Mouse (Mus musculus) C2C12 (cell line): ENCODE results near the gene Mapkapk3. TPM values are rescaled to one million over a fixed set of nuclear protein-coding genes. Genes with fewer than 3 reads are reported as not detected.

Experiments
- H3K27me3 ChIP-seq: one replicate; pipeline ENCODE4 v1.6.1; 2011; ENCODE audit not compliant: control insufficient read depth, insufficient read depth, insufficient read length
- H3K36me3 ChIP-seq: one replicate; pipeline ENCODE4 v1.6.1; 2011; ENCODE audit not compliant: control insufficient read depth, insufficient read depth
- H3K4me3 ChIP-seq: one replicate; pipeline ENCODE4 v1.5.1; 2011; ENCODE audit warnings: mild to moderate bottlenecking, control low read depth; ENCODE audit not compliant: poor library complexity, insufficient read depth, severe bottlenecking
- H3K79me2 ChIP-seq: one replicate; pipeline ENCODE4 v1.6.1; 2011; ENCODE audit not compliant: control insufficient read depth, insufficient read depth
- H3K79me3 ChIP-seq: one replicate; pipeline ENCODE4 v1.6.1; 2011; ENCODE audit warnings: low read depth, control low read depth
- H3ac ChIP-seq: one replicate; pipeline ENCODE3; 2011; ENCODE audit warnings: low read depth; ENCODE audit not compliant: control insufficient read depth, insufficient read length
- CEBPB ChIP-seq: IDR thresholded peaks from one replicate; pipeline ENCODE4 v1.6.1; 2011; ENCODE audit warnings: low read depth, mild to moderate bottlenecking, control low read depth, moderate library complexity
- CTCF ChIP-seq: IDR thresholded peaks from one replicate; pipeline ENCODE4 v1.5.1; 2011; ENCODE audit not compliant: control insufficient read depth, insufficient read depth, insufficient read length
- FOSL1 ChIP-seq: IDR thresholded peaks from one replicate; pipeline ENCODE4 v1.8.0; 2011; ENCODE audit warnings: mild to moderate bottlenecking, low read length; ENCODE audit not compliant: poor library complexity, insufficient read depth, severe bottlenecking
- MAX ChIP-seq: IDR thresholded peaks from one replicate; pipeline ENCODE4 v1.6.1; 2011; ENCODE audit warnings: mild to moderate bottlenecking, control low read depth
- MYOD1 ChIP-seq: IDR thresholded peaks from one replicate; pipeline ENCODE4 v1.6.1; 2011; ENCODE audit warnings: low read depth; ENCODE audit not compliant: control insufficient read depth, insufficient read length
- MYOG ChIP-seq: IDR thresholded peaks from one replicate; pipeline ENCODE4 v1.6.1; 2011; ENCODE audit not compliant: control insufficient read depth, insufficient read length; ENCODE audit errors: extremely low read depth
- USF1 ChIP-seq: IDR thresholded peaks from one replicate; pipeline ENCODE4 v1.6.1; 2011; ENCODE audit warnings: low read depth, mild to moderate bottlenecking, control low read depth, moderate library complexity
- polyA plus RNA-seq: library from polyadenylated mRNA; unstranded; fragments of >200 nt; fragmentation: generic; extraction: Trizol; gene quantifications from one replicate; pipeline ENCODE4 v1.2.1, GENCODE M21; 2012; ENCODE audit warnings: missing spikeins

Mapkapk3 gene
- polyA plus RNA-seq, 1 experiment: 5.3 TPM

DNA sequence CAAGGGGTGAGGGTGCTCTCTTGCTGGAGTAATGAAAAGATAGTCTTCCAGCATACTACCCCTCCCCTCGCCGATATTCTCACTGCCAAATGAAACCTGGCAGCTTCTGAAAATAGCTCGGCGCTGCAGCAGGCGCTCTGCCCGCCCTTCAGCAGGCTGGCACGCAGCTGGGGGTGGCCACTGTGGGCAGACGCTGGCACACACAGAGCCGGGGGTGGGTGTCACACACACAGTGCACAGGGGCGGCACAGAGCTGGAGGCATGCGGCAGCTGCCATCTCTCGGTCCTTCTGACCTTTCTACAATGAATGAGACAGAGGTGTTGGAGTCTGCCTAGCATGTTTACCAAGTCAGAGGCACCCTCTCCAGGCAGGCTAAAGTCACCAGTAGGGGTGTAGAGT lies 35.2 kb downstream of the Mapkapk3 start:
- Histone ChIP-seq H3K36me3 (no peaks in the 10 kb centered on the region), H3K79me2 (no peaks in the 10 kb centered on the region), H3K27me3 (no peaks in the 10 kb centered on the region), H3ac (no peak overlapping the region), H3K4me3 (no peak overlapping the region), H3K79me3 (no peaks in the 10 kb centered on the region)
- TF ChIP-seq FOSL1: no peak
- no peak for TF ChIP-seq USF1
- TF ChIP-seq MYOD1: no peak
- TF ChIP-seq CTCF: no peak
- TF ChIP-seq MYOG: no peak
- TF ChIP-seq CEBPB: no peak
- TF ChIP-seq MAX: no peak

DNA sequence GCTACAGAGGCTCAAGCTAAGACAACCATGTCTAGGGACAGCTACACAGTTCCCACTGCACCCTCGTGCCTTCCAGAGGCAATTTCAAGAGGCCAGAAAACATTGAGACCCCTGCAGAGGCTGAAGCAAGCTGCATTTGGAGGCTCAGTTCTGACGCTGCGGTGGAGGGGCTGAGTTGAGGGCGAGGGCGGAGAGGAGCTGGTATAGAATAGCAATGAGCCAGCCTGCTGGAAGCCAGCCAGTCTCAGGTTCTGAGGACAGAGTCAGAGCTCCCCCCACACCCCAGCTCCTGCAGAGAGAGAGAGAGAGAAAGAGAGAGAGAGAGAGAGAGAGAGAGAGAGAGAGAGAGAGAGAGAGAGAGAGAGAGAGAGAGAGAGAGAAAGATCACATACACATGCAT lies 37.5 kb downstream of the Mapkapk3 start:
- no peak overlapping the region for H3ac ChIP-seq
- H3K36me3 ChIP-seq: no peaks in the 10 kb centered on the region
- H3K79me2 ChIP-seq: no peaks in the 10 kb centered on the region
- H3K79me3 ChIP-seq: no peaks in the 10 kb centered on the region
- no peak for TF ChIP-seq MAX
- H3K4me3 ChIP-seq: no peak overlapping the region
- no peaks in the 10 kb centered on the region for H3K27me3 ChIP-seq

DNA sequence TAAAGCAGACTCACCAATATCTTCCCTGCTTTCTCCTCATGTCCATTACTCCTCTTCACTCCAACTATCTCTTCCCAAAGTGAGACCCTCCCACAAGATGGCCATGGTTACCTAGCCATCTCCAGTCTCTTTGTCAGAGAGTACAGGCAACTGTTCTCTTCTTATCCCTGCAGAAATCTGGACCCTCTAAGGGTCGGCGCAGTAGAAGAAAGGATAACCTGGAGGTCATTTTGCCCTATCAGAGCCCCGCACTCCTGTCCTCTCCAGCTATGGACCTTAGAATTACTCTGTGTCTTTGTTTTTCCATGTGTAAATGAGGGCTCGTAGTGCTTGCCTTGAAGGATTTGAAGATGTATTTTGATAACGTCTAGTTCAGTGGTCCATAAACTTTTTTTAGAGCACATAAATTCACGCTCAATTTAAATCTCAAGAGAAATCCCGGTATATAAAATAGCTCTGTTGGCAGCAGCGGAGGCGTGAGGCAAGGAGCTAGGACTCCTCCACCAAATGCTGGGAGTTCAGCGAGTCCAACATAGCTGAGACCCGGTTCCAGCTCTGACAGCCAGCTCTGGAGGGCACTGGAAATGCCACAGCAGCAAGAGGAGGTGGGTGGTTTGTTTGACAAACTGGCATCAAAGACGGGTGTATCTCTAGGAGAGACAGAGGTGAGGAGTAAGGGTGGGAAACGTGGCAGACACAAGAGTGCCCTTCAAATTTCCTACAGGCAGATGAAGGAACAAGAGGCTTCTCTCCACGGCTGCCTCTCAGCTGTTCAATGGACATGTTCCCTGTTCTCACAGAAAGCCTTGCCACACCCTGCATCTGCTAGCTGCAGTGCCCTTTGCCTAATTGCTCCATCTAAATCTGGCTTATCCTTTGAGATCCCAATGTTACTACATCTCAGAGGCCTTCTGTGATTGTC lies 39.0 kb downstream of the Mapkapk3 start:
- H3ac ChIP-seq: no peak overlapping the region
- no peaks in the 10 kb centered on the region for H3K27me3 ChIP-seq
- H3K79me2 ChIP-seq: no peaks in the 10 kb centered on the region
- H3K36me3 ChIP-seq: no peaks in the 10 kb centered on the region
- TF ChIP-seq FOSL1 (no peak), CTCF (no peak), MYOD1 (no peak), MAX (no peak), USF1 (no peak), CEBPB (no peak), MYOG (no peak)
- H3K4me3 ChIP-seq: no peak overlapping the region
- no peaks in the 10 kb centered on the region for H3K79me3 ChIP-seq

DNA sequence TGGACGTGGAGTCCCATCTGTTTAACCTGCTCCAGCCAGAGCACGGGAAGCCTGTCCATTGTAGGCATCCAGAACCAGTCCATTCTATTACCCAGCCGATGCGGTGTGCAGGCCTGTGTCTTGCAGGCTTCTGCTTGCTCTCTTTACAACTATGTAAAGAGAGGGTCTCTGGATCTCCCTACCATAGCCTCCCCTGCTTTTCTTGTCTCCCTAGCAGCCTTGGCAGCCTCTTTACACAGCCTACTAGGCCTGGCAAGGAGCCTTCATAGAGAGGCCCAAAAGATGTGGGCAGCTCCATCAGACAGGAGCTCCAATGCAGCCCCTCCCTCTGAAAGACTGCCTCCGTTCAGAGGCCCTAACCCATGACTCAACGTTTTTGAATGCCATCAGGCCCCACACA lies 40.5 kb downstream of the Mapkapk3 start:
- H3K79me2 ChIP-seq: no peaks in the 10 kb centered on the region
- H3K36me3 ChIP-seq: no peaks in the 10 kb centered on the region
- H3ac ChIP-seq: no peak overlapping the region
- TF ChIP-seq USF1 (no peak), CTCF (no peak)
- H3K27me3 ChIP-seq: no peaks in the 10 kb centered on the region
- H3K4me3 ChIP-seq: no peak overlapping the region
- H3K79me3 ChIP-seq: no peaks in the 10 kb centered on the region

DNA sequence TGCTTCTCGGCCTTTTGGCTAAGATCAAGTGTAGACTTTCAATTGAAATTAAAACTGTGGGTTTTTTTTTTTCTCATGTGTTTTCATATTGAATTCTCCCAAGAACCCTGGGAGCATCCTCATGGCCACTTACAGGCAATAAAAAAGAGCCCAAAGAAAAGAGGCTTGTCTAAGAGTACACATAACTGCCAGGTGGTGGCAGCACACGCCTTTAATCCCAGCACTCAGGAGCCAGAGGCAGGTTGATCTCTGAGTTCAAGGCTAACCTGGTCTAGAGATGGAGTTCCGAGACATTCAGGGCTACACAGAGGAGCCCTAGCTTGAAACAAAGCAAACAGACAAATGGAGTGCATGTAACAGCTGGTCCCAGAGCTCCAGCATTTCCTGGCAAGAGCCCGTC lies 43.5 kb downstream of the Mapkapk3 start:
- Histone ChIP-seq H3K79me2 (no peaks in the 10 kb centered on the region), H3K27me3 (no peaks in the 10 kb centered on the region), H3K4me3 (no peak overlapping the region), H3K36me3 (no peaks in the 10 kb centered on the region), H3K79me3 (no peaks in the 10 kb centered on the region), H3ac (no peak overlapping the region)
- no peak for TF ChIP-seq USF1
- TF ChIP-seq CTCF: no peak
- TF ChIP-seq MAX: no peak
- no peak for TF ChIP-seq MYOG
- TF ChIP-seq FOSL1: no peak
- no peak for TF ChIP-seq MYOD1
- TF ChIP-seq CEBPB: no peak

DNA sequence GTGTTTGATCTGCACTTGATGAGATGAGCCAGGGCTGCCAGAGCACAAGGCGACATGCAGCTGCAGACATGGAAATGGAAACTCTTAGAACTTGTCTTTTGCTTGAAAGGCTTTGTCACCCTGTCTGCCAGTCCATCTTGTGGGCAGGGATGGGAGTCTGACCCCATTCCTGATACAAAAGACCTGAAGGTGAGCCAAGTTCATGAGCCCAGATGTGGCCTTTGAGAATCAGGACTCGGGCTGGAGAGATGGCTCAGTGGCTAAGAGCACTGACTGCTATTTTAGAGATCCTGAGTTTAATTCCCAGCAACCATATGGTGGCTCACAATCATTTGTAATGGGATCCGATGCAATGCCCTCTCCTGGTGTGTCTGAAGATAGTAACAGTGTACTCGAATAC lies 44.4 kb downstream of the Mapkapk3 start:
- Histone ChIP-seq H3K79me3 (no peaks in the 10 kb centered on the region), H3K36me3 (no peaks in the 10 kb centered on the region), H3K27me3 (no peaks in the 10 kb centered on the region), H3ac (no peak overlapping the region), H3K79me2 (no peaks in the 10 kb centered on the region), H3K4me3 (no peak overlapping the region)
- no peak for TF ChIP-seq USF1

DNA sequence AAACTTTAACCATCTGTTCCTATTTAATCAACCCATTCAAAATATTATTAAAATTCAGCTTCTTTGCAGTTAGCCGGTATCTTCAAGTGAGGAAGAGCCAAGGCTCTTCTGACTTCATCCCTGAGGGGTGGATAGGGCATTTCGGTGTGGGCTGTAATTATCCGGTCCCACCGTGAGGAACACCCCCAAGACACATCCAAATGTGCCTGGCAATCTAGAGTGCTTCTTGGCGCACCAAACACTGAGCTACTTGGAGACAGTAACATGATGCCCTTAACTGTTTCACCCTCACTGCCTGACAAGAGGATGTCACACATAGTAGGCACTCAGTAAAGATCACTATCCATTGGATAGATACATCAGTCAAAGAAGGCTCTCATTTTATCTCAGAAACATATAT lies 53.5 kb downstream of the Mapkapk3 start:
- Histone ChIP-seq H3K79me2 (no peaks in the 10 kb centered on the region), H3K27me3 (peaks cover 14% of the 10 kb centered on the region), H3K4me3 (no peak overlapping the region), H3ac (no peak overlapping the region), H3K79me3 (no peaks in the 10 kb centered on the region), H3K36me3 (no peaks in the 10 kb centered on the region)
- no peak for TF ChIP-seq MYOG
- no peak for TF ChIP-seq CTCF
- no peak for TF ChIP-seq CEBPB
- no peak for TF ChIP-seq MYOD1
- no peak for TF ChIP-seq USF1
- no peak for TF ChIP-seq FOSL1
- TF ChIP-seq MAX: no peak
